Mouse (Mus musculus): Measurements from ENCODE around the gene Sh3gl2. TPM values are rescaled to one million over a fixed set of nuclear protein-coding genes. Genes with fewer than 3 reads are reported as not detected.
A peak's percentile ranks its signal among the peaks of the same experiment; 100 is the strongest.

Gene Sh3gl2
- polyA plus RNA-seq, 1 experiment from 2014 or later, result 16.5 TPM

GRCm38 (mm10) chr4:85255771-85256389 is 51.0 kb downstream of the Sh3gl2 start:
- H3K27me3 ChIP-seq (ENCODE audit: control insufficient read depth, insufficient read depth, low read length), result no peaks in the 10 kb centered on the region
- H3K9ac ChIP-seq (ENCODE audit: low read depth, low read length), result no peak overlapping the region
- H3K9me3 ChIP-seq (ENCODE audit: control insufficient read depth, low read length), result no peaks in the 10 kb centered on the region
- no peaks in the 10 kb centered on the region for H3K4me1 ChIP-seq (ENCODE audit: control insufficient read depth, insufficient read depth, low read length)
- no peak overlapping the region for H3K4me2 ChIP-seq (replicated peaks; ENCODE audit: low read depth, low read length)
- no peak for ATAC-seq (ENCODE audit: low FRiP score, low TSS enrichment)
- no peak overlapping the region for H3K4me3 ChIP-seq (ENCODE audit: low read length)
- 82% methylated on average over 7 of the region's 8 CpGs for WGBS
- no peaks in the 10 kb centered on the region for H3K36me3 ChIP-seq (ENCODE audit: control insufficient read depth, insufficient read depth, low read length)
- no peak overlapping the region for H3K27ac ChIP-seq (ENCODE audit: low read depth, low read length)

- no peak overlapping the region for H3K27ac ChIP-seq (ENCODE audit: low read depth, low read length)
- H3K4me2 ChIP-seq (replicated peaks; ENCODE audit: low read depth, low read length), result no peak overlapping the region
- no peaks in the 10 kb centered on the region for H3K4me1 ChIP-seq (ENCODE audit: control insufficient read depth, insufficient read depth, low read length)
- H3K27me3 ChIP-seq (ENCODE audit: control insufficient read depth, insufficient read depth, low read length), result no peaks in the 10 kb centered on the region
- no peaks in the 10 kb centered on the region for H3K36me3 ChIP-seq (ENCODE audit: control insufficient read depth, insufficient read depth, low read length)
- no peak overlapping the region for H3K4me3 ChIP-seq (ENCODE audit: low read length)
- no peaks in the 10 kb centered on the region for H3K9me3 ChIP-seq (ENCODE audit: control insufficient read depth, low read length)
- WGBS, result 87% methylated on average over 5 of the region's 5 CpGs
- no peak overlapping the region for H3K9ac ChIP-seq (ENCODE audit: low read depth, low read length)
- ATAC-seq (ENCODE audit: low FRiP score, low TSS enrichment), result no peak
Observed at GRCm38 (mm10) chr4:85256461-85257202, 51.7 kb downstream of the Sh3gl2 start.

GRCm38 (mm10) chr4:85257771-85258341 is 52.9 kb downstream of the Sh3gl2 start:
- H3K27ac ChIP-seq (ENCODE audit: low read depth, low read length), result no peak overlapping the region
- no peak overlapping the region for H3K9ac ChIP-seq (ENCODE audit: low read depth, low read length)
- no peak for ATAC-seq (ENCODE audit: low FRiP score, low TSS enrichment)
- no peaks in the 10 kb centered on the region for H3K4me1 ChIP-seq (ENCODE audit: control insufficient read depth, insufficient read depth, low read length)
- H3K9me3 ChIP-seq (ENCODE audit: control insufficient read depth, low read length), result no peaks in the 10 kb centered on the region
- H3K4me3 ChIP-seq (ENCODE audit: low read length), result no peak overlapping the region
- no peaks in the 10 kb centered on the region for H3K36me3 ChIP-seq (ENCODE audit: control insufficient read depth, insufficient read depth, low read length)
- H3K4me2 ChIP-seq (replicated peaks; ENCODE audit: low read depth, low read length), result no peak overlapping the region
- no peaks in the 10 kb centered on the region for H3K27me3 ChIP-seq (ENCODE audit: control insufficient read depth, insufficient read depth, low read length)
- WGBS, result 91% methylated on average over 3 of the region's 4 CpGs

- Histone ChIP-seq H3K4me1 (ENCODE audit: control insufficient read depth, insufficient read depth, low read length) (no peaks in the 10 kb centered on the region), H3K9me3 (ENCODE audit: control insufficient read depth, low read length) (no peaks in the 10 kb centered on the region), H3K9ac (ENCODE audit: low read depth, low read length) (no peak overlapping the region), H3K27me3 (ENCODE audit: control insufficient read depth, insufficient read depth, low read length) (no peaks in the 10 kb centered on the region), H3K27ac (ENCODE audit: low read depth, low read length) (no peak overlapping the region), H3K4me3 (ENCODE audit: low read length) (no peak overlapping the region), H3K36me3 (ENCODE audit: control insufficient read depth, insufficient read depth, low read length) (no peaks in the 10 kb centered on the region), H3K4me2 (replicated peaks; ENCODE audit: low read depth, low read length) (no peak overlapping the region)
- WGBS, result 95% methylated on average over 12 of the region's 12 CpGs
- ATAC-seq (ENCODE audit: low FRiP score, low TSS enrichment), result no peak
Observed at GRCm38 (mm10) chr4:85260687-85261658, 56.0 kb downstream of the Sh3gl2 start.

GRCm38 (mm10) chr4:85262146-85262545 is 57.2 kb downstream of the Sh3gl2 start:
- Histone ChIP-seq H3K36me3 (ENCODE audit: control insufficient read depth, insufficient read depth, low read length) (no peaks in the 10 kb centered on the region), H3K4me2 (replicated peaks; ENCODE audit: low read depth, low read length) (no peak overlapping the region), H3K27me3 (ENCODE audit: control insufficient read depth, insufficient read depth, low read length) (no peaks in the 10 kb centered on the region), H3K9ac (ENCODE audit: low read depth, low read length) (no peak overlapping the region), H3K4me3 (ENCODE audit: low read length) (no peak overlapping the region), H3K9me3 (ENCODE audit: control insufficient read depth, low read length) (no peaks in the 10 kb centered on the region), H3K27ac (ENCODE audit: low read depth, low read length) (no peak overlapping the region), H3K4me1 (ENCODE audit: control insufficient read depth, insufficient read depth, low read length) (no peaks in the 10 kb centered on the region)
- WGBS, result 51% methylated on average over 6 of the region's 6 CpGs
- no peak for ATAC-seq (ENCODE audit: low FRiP score, low TSS enrichment)

GRCm38 (mm10) chr4:85262606-85263005 is 57.7 kb downstream of the Sh3gl2 start:
- no peak overlapping the region for H3K9ac ChIP-seq (ENCODE audit: low read depth, low read length)
- H3K4me3 ChIP-seq (ENCODE audit: low read length), result no peak overlapping the region
- H3K4me2 ChIP-seq (replicated peaks; ENCODE audit: low read depth, low read length), result no peak overlapping the region
- H3K36me3 ChIP-seq (ENCODE audit: control insufficient read depth, insufficient read depth, low read length), result no peaks in the 10 kb centered on the region
- no peaks in the 10 kb centered on the region for H3K4me1 ChIP-seq (ENCODE audit: control insufficient read depth, insufficient read depth, low read length)
- no peak for ATAC-seq (ENCODE audit: low FRiP score, low TSS enrichment)
- WGBS, result 92% methylated on average over 13 of the region's 13 CpGs
- no peak overlapping the region for H3K27ac ChIP-seq (ENCODE audit: low read depth, low read length)
- H3K9me3 ChIP-seq (ENCODE audit: control insufficient read depth, low read length), result no peaks in the 10 kb centered on the region
- no peaks in the 10 kb centered on the region for H3K27me3 ChIP-seq (ENCODE audit: control insufficient read depth, insufficient read depth, low read length)

- no peak for ATAC-seq (ENCODE audit: low FRiP score, low TSS enrichment)
- H3K9ac ChIP-seq (ENCODE audit: low read depth, low read length), result no peak overlapping the region
- no peak overlapping the region for H3K4me3 ChIP-seq (ENCODE audit: low read length)
Observed at GRCm38 (mm10) chr4:85267456-85267855, 62.5 kb downstream of the Sh3gl2 start.

GRCm38 (mm10) chr4:85272877-85273276 is 68.0 kb downstream of the Sh3gl2 start:
- ATAC-seq (ENCODE audit: low FRiP score, low TSS enrichment), result 0 out of 2 replicates have a peak, but pooled peaks have one; percentile 24

More at GRCm38 (mm10) chr4:85267456-85267855, 62.5 kb downstream of the Sh3gl2 start:
- Histone ChIP-seq H3K4me1 (ENCODE audit: control insufficient read depth, insufficient read depth, low read length) (no peaks in the 10 kb centered on the region), H3K27ac (ENCODE audit: low read depth, low read length) (no peak overlapping the region), H3K9me3 (ENCODE audit: control insufficient read depth, low read length) (no peaks in the 10 kb centered on the region), H3K36me3 (ENCODE audit: control insufficient read depth, insufficient read depth, low read length) (no peaks in the 10 kb centered on the region), H3K27me3 (ENCODE audit: control insufficient read depth, insufficient read depth, low read length) (no peaks in the 10 kb centered on the region), H3K4me2 (replicated peaks; ENCODE audit: low read depth, low read length) (no peak overlapping the region)
- 77% methylated on average over 2 of the region's 2 CpGs for WGBS

More at GRCm38 (mm10) chr4:85272877-85273276, 68.0 kb downstream of the Sh3gl2 start:
- Histone ChIP-seq H3K27me3 (ENCODE audit: control insufficient read depth, insufficient read depth, low read length) (no peaks in the 10 kb centered on the region), H3K36me3 (ENCODE audit: control insufficient read depth, insufficient read depth, low read length) (no peaks in the 10 kb centered on the region), H3K4me1 (ENCODE audit: control insufficient read depth, insufficient read depth, low read length) (no peaks in the 10 kb centered on the region), H3K9ac (ENCODE audit: low read depth, low read length) (no peak overlapping the region), H3K9me3 (ENCODE audit: control insufficient read depth, low read length) (no peaks in the 10 kb centered on the region), H3K27ac (ENCODE audit: low read depth, low read length) (no peak overlapping the region), H3K4me2 (replicated peaks; ENCODE audit: low read depth, low read length) (no peak overlapping the region), H3K4me3 (ENCODE audit: low read length) (no peak overlapping the region)
- WGBS, result 82% methylated on average over 4 of the region's 4 CpGs
